Mouse (Mus musculus): ENCODE measurements around the gene Dchs1.
"Not testable (repeated sequence)": the region's sequence is repeated elsewhere in the genome, so short reads cannot be mapped to it uniquely, and the experiment has no call there.

The Dchs1 gene

GRCm38 (mm10) chr7:105783861-105784260, 3.6 kb downstream of the Dchs1 start:
- DNase-seq (ENCODE audit: low spot score): no peak

- no peak for DNase-seq (ENCODE audit: low spot score)
These were observed 8.7 kb downstream of the Dchs1 start for GRCm38 (mm10) chr7:105778553-105779265.

GRCm38 (mm10) chr7:105777797-105778552, 9.5 kb downstream of the Dchs1 start:
- DNase-seq (ENCODE audit: low spot score): no peak

GRCm38 (mm10) chr7:105777316-105777715, 10.1 kb downstream of the Dchs1 start:
- no peak for DNase-seq (ENCODE audit: low spot score)

- no peak for DNase-seq (ENCODE audit: low spot score)
These were observed 11.4 kb downstream of the Dchs1 start for GRCm38 (mm10) chr7:105776026-105776425.

- no peak for DNase-seq (ENCODE audit: low spot score)
These were observed 12.8 kb downstream of the Dchs1 start for GRCm38 (mm10) chr7:105774661-105775060.

GRCm38 (mm10) chr7:105773041-105773440, 14.4 kb downstream of the Dchs1 start:
- no peak for DNase-seq (ENCODE audit: low spot score)

GRCm38 (mm10) chr7:105772331-105772730, 15.1 kb downstream of the Dchs1 start:
- no peak for DNase-seq (ENCODE audit: low spot score)

GRCm38 (mm10) chr7:105769959-105770358, 17.5 kb downstream of the Dchs1 start:
- DNase-seq (ENCODE audit: low spot score): no peak

- no peak for DNase-seq (ENCODE audit: low spot score)
These were observed 19.7 kb downstream of the Dchs1 start for GRCm38 (mm10) chr7:105767729-105768165.

- no peak for DNase-seq (ENCODE audit: low spot score)
These were observed 23.1 kb downstream of the Dchs1 start for GRCm38 (mm10) chr7:105764331-105764730.

GRCm38 (mm10) chr7:105762517-105763270, 24.8 kb downstream of the Dchs1 start:
- DNase-seq (ENCODE audit: low spot score): no peak

GRCm38 (mm10) chr7:105761813-105762484, 25.5 kb downstream of the Dchs1 start:
- no peak for DNase-seq (ENCODE audit: low spot score)

- DNase-seq (ENCODE audit: low spot score): no peak
These were observed 34.2 kb downstream of the Dchs1 start for GRCm38 (mm10) chr7:105753281-105753680.

- no peak for DNase-seq (ENCODE audit: low spot score)
These were observed 34.7 kb downstream of the Dchs1 start for GRCm38 (mm10) chr7:105752716-105753115.

- peak; percentile 97 for DNase-seq (ENCODE audit: low spot score)
These were observed 35.7 kb downstream of the Dchs1 start, which contains the start of gene Tpp1 for GRCm38 (mm10) chr7:105751491-105752433. Gene Tpp1 (minus strand): TSS chr7:105752235.

- no peak for DNase-seq (ENCODE audit: low spot score)
These were observed 39.7 kb downstream of the Dchs1 start for GRCm38 (mm10) chr7:105747776-105748175.

- peak; percentile 71 for DNase-seq (ENCODE audit: low spot score)
These were observed 43.4 kb downstream of the Dchs1 start, which contains the start of gene Taf10 for GRCm38 (mm10) chr7:105743926-105744590. Gene Taf10 (minus strand): TSS chr7:105744361.

GRCm38 (mm10) chr7:105743246-105743925, 44.1 kb downstream of the Dchs1 start:
- DNase-seq (ENCODE audit: low spot score): not testable (repeated sequence)

Data from left cerebral cortex, adult 11 months (tissue).